Mouse (Mus musculus): Measurements from ENCODE around the gene Trmt1.

The Trmt1 gene

GRCm38 (mm10) chr8:84731371-84732177 is 45.5 kb downstream of the Trmt1 start:
- no peak for DNase-seq (ENCODE audit: extremely low spot score)

DNA sequence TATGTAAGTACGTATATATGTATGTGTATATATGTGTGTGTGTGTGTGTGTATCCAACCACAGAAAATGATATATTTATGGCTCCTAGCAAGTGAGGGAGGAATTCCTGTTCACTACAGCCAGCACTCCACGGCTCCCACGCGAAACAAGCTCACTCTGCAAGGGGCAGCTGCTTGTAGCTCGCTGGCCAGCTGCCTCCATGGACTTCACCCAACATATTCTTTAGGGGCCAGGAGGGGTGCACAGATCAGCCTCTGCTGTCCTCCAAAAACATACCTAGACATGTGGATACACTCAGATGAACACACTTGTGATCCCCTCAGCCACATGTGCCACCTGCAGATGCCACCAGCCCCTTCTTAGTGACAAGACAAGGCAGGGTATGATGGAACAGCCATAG is 46.4 kb downstream of the Trmt1 start:
- DNase-seq (ENCODE audit: extremely low spot score) = no peak

DNA sequence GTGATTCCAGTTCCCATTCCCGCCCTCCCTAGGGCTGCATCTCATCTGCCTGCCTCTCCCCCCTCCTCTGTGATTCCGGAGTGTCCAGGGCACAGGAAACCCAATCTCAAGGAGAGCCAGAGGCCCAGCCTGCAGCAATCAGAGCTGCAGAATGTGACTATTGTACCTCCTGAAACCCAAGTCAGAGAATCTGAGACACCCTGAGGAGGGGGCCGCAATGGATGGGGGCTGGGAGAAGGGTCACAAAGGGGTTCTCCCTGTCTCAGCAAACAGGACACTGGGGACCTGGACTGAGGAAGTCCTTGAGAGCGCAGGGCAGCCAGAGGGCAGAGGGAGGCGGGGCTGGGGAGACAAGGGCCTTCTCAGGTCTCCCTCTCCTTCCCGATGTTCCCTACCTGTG is 46.9 kb downstream of the Trmt1 start:
- DNase-seq (ENCODE audit: extremely low spot score) = no peak

DNA sequence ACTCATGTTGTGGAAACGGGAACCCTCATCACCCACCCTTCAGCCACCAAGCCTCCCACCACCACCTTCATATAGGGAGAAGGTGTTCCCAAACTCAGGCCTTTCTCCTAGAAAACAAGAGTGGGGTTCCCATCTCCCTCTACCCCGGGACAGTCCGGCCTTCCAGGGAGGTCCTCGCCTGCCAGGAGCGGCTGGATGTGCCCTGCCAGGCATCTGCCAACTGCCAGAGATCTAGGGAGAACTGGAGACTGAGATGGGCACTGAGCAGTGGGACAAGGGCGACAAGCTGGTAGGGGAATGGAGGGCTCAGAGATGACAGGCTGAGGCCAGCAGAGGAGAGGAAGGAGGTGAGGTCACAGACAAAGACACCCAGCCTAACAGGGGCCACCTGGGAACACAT is 47.9 kb downstream of the Trmt1 start:
- no peak for DNase-seq (ENCODE audit: extremely low spot score)

DNA sequence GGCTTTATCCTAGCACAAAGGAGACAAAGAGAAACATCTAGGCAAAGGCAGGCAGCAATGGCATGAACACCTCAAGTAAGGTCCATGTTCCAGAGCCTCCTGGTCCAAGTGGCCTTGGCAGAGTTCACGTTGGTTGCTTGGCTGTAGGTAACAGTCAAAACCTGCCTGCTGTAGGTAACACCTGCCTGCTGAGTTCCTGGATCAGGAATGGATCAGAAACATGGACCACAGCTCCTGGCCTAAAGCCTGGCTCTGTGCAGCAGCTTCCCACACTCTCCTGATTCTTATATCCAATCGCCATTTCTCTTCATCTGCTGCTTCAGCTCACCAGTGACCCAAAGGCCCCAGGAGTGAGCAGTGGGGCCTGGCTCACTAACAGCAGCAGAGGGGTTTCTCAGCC is 48.6 kb downstream of the Trmt1 start:
- DNase-seq (ENCODE audit: extremely low spot score) = no peak

- DNase-seq (ENCODE audit: extremely low spot score) = no peak
Observed at GRCm38 (mm10) chr8:84735597-84735996, 49.5 kb downstream of the Trmt1 start.

GRCm38 (mm10) chr8:84736521-84736920 is 50.4 kb downstream of the Trmt1 start:
- no peak for DNase-seq (ENCODE audit: extremely low spot score)

GRCm38 (mm10) chr8:84737608-84738007 is 51.5 kb downstream of the Trmt1 start:
- peak; percentile 79 for DNase-seq (ENCODE audit: extremely low spot score)

DNA sequence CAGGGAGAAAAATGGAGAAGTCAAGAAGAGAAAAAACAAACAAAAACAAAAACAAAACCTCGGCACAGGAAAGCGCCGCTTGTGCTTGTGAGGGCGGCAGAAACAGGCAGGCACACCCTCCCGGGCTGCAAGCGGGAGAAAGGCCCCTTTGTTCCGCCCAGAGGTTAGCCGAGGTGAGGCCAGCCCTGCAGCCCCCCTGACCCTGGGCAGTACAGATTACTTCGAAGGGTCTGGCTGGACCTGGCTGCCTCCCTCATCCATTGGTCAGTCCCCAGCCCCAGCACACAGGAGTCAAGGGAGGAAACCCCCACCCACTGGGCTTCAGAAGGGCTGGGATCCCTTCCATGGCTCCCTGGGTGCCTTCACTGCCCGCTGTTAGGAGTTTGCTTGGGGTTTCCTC is 52.2 kb downstream of the Trmt1 start:
- no peak for DNase-seq (ENCODE audit: extremely low spot score)

GRCm38 (mm10) chr8:84738715-84739400 is 52.8 kb downstream of the Trmt1 start:
- no peak for DNase-seq (ENCODE audit: extremely low spot score)

- no peak for DNase-seq (ENCODE audit: extremely low spot score)
Observed at GRCm38 (mm10) chr8:84739401-84739742, 53.3 kb downstream of the Trmt1 start.

DNA sequence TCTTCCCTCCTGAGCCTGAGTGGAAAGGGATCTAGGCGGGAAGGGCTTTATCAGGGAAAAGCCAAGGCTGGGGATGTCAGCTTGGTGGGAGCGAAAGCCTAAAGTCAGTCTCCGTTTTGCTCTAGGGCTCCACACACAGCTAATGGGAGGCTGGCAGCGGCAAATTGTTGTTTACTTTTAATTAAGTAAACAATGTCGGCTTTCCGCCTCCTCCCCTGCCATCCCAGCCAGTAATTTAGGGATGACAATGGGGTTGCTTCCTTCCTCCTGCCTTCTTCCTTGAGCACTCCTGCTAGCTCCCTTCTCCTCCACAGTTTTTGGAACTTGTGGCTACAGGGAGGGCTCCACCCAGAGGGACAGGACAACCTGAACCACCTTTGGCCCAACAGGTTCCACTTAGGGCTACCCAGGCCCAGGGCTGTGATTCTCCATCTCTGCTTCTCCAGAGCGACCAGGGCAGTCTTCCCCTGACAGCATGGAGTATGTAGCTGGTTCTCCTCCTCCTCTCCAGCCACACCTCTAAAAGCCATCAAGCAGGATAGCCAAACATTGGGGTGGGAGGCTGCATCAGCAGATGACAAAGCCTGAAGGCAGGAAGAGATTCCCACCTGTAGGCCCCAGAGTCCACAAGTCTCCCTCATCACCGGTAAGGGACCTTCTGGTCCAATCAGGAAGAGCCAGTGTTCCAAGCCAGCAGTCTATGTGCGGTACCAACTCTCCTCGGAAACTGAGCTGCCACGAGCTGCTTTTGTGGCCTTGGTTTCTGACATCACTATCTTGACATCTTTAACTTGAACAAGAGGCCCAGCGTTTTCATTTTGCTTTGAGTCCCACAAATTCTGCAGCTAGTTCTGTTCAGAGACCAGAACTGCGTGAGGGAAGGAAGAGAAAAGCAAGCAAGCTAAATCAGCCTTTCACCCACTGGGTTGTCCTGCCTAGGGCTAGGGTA is 55.1 kb downstream of the Trmt1 start:
- no peak for DNase-seq (ENCODE audit: extremely low spot score)

DNA sequence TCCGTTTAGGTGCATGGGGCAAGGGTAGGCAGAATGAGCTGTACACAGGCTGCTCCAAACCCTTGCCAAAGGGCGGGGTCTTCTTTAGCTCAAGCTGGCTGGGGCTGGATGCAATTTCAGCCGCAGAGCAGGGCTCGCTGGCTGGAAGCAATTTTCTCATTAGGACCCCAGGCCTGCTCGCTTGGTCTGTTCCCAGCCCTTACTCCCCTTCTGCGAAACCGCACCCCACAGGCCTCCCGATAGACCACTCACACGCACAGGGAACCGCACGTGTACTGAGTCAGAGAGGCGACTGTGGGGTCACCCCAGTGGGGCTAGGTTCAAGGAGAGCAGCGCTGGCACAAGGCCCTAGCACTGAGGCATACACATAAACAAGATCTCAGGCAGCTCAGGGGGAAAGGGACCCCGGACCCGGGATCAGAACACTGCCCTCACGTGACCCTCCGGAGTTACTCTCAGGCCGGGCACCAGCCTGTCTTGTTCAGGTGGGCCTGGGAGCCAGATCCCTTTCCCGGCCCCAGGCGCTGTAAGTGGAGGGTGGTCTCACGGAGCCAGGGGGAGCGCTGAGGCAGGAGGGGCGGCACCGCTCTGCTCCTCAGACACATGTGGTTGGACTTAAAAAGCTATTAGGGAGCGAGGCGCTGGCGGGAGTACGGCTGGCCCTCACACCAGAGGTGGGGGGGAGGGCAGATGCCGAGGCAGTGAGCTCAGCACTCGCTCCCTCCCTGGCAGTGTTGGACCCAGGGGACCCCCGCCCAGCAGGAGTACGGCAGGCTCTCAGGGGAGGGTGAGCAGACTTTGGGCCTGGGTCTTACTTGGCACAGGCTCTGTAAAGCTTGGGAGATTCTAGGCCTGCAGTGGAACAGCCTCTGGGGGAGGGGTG is 56.3 kb downstream of the Trmt1 start:
- DNase-seq (ENCODE audit: extremely low spot score) = peak; percentile 69

- no peak for DNase-seq (ENCODE audit: extremely low spot score)
Observed at GRCm38 (mm10) chr8:84743054-84743415, 56.9 kb downstream of the Trmt1 start.

GRCm38 (mm10) chr8:84743517-84744420 is 57.7 kb downstream of the Trmt1 start:
- peak; percentile 43 for DNase-seq (ENCODE audit: extremely low spot score)

- peak; percentile 91 for DNase-seq (ENCODE audit: extremely low spot score)
Observed at GRCm38 (mm10) chr8:84745032-84745925, 59.2 kb downstream of the Trmt1 start.
